In the genomic region with DNA sequence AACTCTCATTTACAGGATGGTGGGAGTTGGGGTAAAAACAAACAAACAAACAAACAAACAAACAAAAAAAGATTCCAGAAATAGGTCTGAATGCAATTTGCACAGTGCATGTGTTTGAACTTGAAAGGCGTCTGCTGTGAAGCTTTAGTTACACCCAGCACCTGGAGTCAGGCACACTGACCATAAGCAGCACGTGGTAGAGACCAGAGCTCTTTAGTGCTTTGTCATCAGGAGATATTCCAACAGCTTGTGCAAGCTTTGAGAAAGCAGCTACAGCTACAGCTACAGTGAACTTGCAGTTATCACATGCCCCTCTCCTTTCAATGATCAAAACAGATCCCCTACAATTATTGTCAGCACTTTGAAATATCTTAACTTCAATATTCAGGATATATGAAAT, we compare ENCODE assay signal across 21 mouse cellular contexts.
"Had no signal": no experiment of that assay in that cellular context is flagged by ENCODE, and none has a peak within 500 bp of the region (broad histone marks: within the 10 kb centered on the region; RNA-seq: fewer than 3 reads in every experiment).

No protein-coding gene starts in this region.

- H3K36me3 ChIP-seq: lung, embryonic 15.5 days; midbrain, embryonic 13.5 days; midbrain, embryonic 15.5 days; neural tube, embryonic 13.5 days; neural tube, embryonic 15.5 days; stomach, embryonic 15.5 days had no signal

- H3K4me3 ChIP-seq: lung, embryonic 15.5 days; megakaryocyte, embryonic 14.5 days; midbrain, embryonic 13.5 days; midbrain, embryonic 15.5 days; neural tube, embryonic 13.5 days; neural tube, embryonic 15.5 days; stomach, embryonic 15.5 days had no signal

- DNase-seq: liver, postnatal 0 days; lung, adult 2 months; lung, postnatal 14 days; lung, postnatal 36 days; retina, postnatal 1 day; right cerebral cortex, adult 18-20 months; right cerebral cortex, postnatal 25 days; right cerebral cortex, postnatal 4 days; spleen, adult 18-20 months; thymus, adult 2 months; thymus, postnatal 25 days; thymus, postnatal 4 days had no signal

- H3K27me3 ChIP-seq: lung, embryonic 15.5 days; megakaryocyte, embryonic 14.5 days; midbrain, embryonic 13.5 days; midbrain, embryonic 15.5 days; neural tube, embryonic 13.5 days; neural tube, embryonic 15.5 days; stomach, embryonic 15.5 days had no signal

- H3K4me1 ChIP-seq: lung, embryonic 15.5 days; midbrain, embryonic 13.5 days; midbrain, embryonic 15.5 days; neural tube, embryonic 13.5 days; neural tube, embryonic 15.5 days; stomach, embryonic 15.5 days had no signal

- H3K27ac ChIP-seq: macrophage; midbrain, embryonic 13.5 days; midbrain, embryonic 15.5 days; neural tube, embryonic 13.5 days; neural tube, embryonic 15.5 days; stomach, embryonic 15.5 days; stomach, postnatal 0 days had no signal
